Mouse (Mus musculus): ENCODE results near the gene Cdkn1c. TPM values are rescaled to one million over a fixed set of nuclear protein-coding genes. Genes with fewer than 3 reads are reported as not detected.

The Cdkn1c gene
- polyA plus RNA-seq, 1 experiment from 2014 or later: 173 TPM

GRCm38 (mm10) chr7:143501643-143502417, 41.0 kb upstream of the Cdkn1c start:
- Histone ChIP-seq H3K4me2 (ENCODE audit: low read depth, low read length) (peak overlapping the region; percentile 62), H3K27ac (ENCODE audit: low read length) (no peak overlapping the region), H3K27me3 (ENCODE audit: control insufficient read depth, insufficient read depth, low read depth, low read length) (peaks cover 48% of the 10 kb centered on the region), H3K4me1 (ENCODE audit: control insufficient read depth, low read depth, low read length) (no peaks in the 10 kb centered on the region; the same call in none of the 2 replicates), H3K36me3 (ENCODE audit: control insufficient read depth, insufficient read depth) (no peaks in the 10 kb centered on the region), H3K9ac (ENCODE audit: low read depth, low read length) (peak overlapping the region; percentile 4; the same call in 1 of the 2 replicates), H3K9me3 (replicated peaks; ENCODE audit: control insufficient read depth, low read length) (no peaks in the 10 kb centered on the region), H3K4me3 (ENCODE audit: low read depth, low read length) (peak overlapping the region; percentile 55)
- 5% methylated on average over 55 of the region's 55 CpGs for WGBS (ENCODE audit: insufficient replicate concordance)
- no peak for ATAC-seq (ENCODE audit: low read depth)

DNA sequence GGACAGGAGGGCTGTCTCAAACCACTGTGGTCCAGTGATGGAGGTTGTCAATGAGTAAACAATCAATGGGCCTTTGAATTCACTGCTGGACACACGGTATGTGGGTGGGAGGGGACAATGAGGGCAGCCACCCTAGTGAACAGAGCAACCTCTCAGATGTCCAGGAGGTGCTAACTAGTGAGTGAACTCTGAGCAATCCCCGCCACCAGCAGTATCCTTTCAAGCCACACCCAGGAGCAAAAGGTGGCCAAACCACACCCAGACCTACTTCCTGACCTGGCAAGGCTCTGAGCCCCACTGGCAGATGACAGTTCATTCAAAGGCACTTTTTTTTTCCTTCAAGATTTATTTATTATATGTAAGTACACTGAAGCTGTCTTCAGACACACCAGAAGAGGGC, 40.1 kb upstream of the Cdkn1c start:
- Histone ChIP-seq H3K4me3 (ENCODE audit: low read depth, low read length) (no peak overlapping the region), H3K27ac (ENCODE audit: low read length) (no peak overlapping the region), H3K27me3 (ENCODE audit: control insufficient read depth, insufficient read depth, low read depth, low read length) (peaks cover 48% of the 10 kb centered on the region), H3K4me1 (ENCODE audit: control insufficient read depth, low read depth, low read length) (peaks cover 3% of the 10 kb centered on the region), H3K9me3 (replicated peaks; ENCODE audit: control insufficient read depth, low read length) (no peaks in the 10 kb centered on the region), H3K4me2 (ENCODE audit: low read depth, low read length) (no peak overlapping the region), H3K36me3 (ENCODE audit: control insufficient read depth, insufficient read depth) (no peaks in the 10 kb centered on the region), H3K9ac (ENCODE audit: low read depth, low read length) (no peak overlapping the region)
- 44% methylated on average over 2 of the region's 2 CpGs for WGBS (ENCODE audit: insufficient replicate concordance)
- ATAC-seq (ENCODE audit: low read depth): peak; percentile 64

GRCm38 (mm10) chr7:143498584-143498983, 37.7 kb upstream of the Cdkn1c start:
- no peak overlapping the region for H3K27ac ChIP-seq (ENCODE audit: low read length)
- no peaks in the 10 kb centered on the region for H3K36me3 ChIP-seq (ENCODE audit: control insufficient read depth, insufficient read depth)
- H3K27me3 ChIP-seq (ENCODE audit: control insufficient read depth, insufficient read depth, low read depth, low read length): peaks cover 32% of the 10 kb centered on the region
- H3K4me2 ChIP-seq (ENCODE audit: low read depth, low read length): no peak overlapping the region
- no peaks in the 10 kb centered on the region for H3K9me3 ChIP-seq (replicated peaks; ENCODE audit: control insufficient read depth, low read length)
- no peak for ATAC-seq (ENCODE audit: low read depth)
- H3K4me3 ChIP-seq (ENCODE audit: low read depth, low read length): no peak overlapping the region
- H3K4me1 ChIP-seq (ENCODE audit: control insufficient read depth, low read depth, low read length): peaks cover 10% of the 10 kb centered on the region
- WGBS (ENCODE audit: insufficient replicate concordance): 65% methylated on average over 4 of the region's 4 CpGs
- H3K9ac ChIP-seq (ENCODE audit: low read depth, low read length): no peak overlapping the region

DNA sequence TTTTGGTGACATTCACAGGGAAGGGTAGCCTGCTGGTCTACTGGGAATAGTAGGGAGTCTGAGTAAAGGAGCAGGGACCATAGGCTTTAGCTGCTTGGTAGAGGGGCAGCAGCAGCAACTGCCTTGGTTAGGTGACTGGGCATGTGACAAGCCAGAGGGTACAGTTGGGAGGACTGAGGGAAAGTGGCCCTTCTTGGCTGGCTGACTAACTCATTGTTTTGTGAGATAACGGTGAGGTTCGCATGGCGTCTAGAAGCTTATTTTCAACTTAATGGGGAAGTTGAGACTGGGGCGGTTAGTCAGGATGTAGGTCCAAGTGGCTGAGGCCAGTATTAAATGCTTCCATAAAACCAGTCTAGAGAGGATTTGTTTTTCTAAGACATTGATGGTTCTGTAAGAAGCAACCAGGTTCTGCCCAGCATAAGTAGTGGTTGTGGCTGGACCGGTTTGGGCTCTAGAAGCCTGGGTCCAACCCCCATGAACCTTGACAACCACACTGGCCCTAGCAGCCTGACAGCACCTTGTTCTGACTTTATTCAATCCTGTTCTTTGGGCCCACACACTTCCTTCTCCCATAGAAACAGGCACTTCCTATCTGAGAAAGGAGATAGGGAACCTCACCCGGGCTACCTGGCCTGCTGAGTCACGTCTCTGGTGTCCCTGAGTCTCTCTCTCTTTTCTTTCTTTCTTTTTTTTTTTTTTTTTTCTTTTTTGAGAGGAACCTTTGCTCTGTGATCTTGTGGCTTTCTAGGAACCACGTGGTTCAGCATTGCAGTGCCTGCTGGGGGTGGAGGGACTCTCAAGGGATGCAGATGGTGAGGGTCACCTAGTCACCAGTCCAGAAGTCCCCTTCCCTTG, 34.5 kb upstream of the Cdkn1c start:
- 18% methylated on average over 8 of the region's 8 CpGs for WGBS (ENCODE audit: insufficient replicate concordance)

DNA sequence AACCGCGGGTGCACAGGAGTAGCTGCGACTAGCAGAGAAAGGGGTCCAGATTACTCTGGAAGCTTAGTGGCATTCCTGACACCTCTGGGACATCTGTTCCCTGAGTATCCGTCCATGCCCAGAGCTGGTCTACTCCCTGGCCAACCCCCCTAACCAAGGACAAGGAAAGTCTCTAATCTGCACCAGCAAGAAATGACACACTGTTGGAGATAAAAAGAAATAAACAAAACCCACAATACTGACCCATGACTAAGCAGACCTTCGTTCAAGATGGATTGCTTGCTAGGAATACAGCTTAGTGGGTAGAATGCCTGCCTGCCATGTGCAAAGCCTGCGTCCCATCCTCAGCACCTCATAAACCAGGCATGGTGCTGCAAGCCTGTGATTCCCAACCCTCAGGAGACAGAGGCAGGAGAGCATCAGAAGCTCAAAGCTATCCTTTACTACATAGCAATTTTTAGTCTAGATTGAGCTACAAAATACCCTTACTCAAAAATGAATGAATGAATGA, 32.8 kb upstream of the Cdkn1c start:
- H3K27me3 ChIP-seq (ENCODE audit: control insufficient read depth, insufficient read depth, low read depth, low read length): no peaks in the 10 kb centered on the region

More for the DNA sequence above, 34.5 kb upstream of the Cdkn1c start:
- Histone ChIP-seq H3K27ac (ENCODE audit: low read length) (no peak overlapping the region), H3K27me3 (ENCODE audit: control insufficient read depth, insufficient read depth, low read depth, low read length) (no peaks in the 10 kb centered on the region; the same call in 1 of the 2 replicates), H3K4me3 (ENCODE audit: low read depth, low read length) (no peak overlapping the region), H3K4me2 (ENCODE audit: low read depth, low read length) (no peak overlapping the region), H3K4me1 (ENCODE audit: control insufficient read depth, low read depth, low read length) (peaks cover 10% of the 10 kb centered on the region), H3K9me3 (replicated peaks; ENCODE audit: control insufficient read depth, low read length) (no peaks in the 10 kb centered on the region), H3K9ac (ENCODE audit: low read depth, low read length) (no peak overlapping the region), H3K36me3 (ENCODE audit: control insufficient read depth, insufficient read depth) (no peaks in the 10 kb centered on the region)
- ATAC-seq (ENCODE audit: low read depth): no peak

DNA sequence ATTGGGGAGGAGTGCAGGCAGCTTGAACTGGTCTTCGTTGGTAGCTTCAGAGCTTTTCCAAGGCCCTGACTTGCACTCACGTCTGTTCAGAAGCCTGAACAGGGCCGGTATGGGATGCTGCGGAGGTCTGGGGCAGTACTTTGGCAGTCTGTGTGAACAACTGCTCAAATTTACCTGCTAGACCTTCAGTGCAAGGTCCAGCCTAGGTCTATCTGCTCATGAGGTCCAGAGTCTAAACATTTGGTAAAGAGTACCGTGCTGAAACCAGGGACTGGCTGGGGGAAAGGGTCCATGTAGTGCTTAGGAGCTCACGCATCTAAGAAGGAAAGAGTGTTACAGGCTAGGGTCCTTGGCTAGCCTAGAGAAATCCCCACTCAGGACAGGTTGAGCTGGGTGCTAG, 28.9 kb upstream of the Cdkn1c start:
- no peaks in the 10 kb centered on the region for H3K36me3 ChIP-seq (ENCODE audit: control insufficient read depth, insufficient read depth)
- H3K4me1 ChIP-seq (ENCODE audit: control insufficient read depth, low read depth, low read length): no peaks in the 10 kb centered on the region
- H3K9ac ChIP-seq (ENCODE audit: low read depth, low read length): no peak overlapping the region
- H3K27ac ChIP-seq (ENCODE audit: low read length): no peak overlapping the region
- peak; percentile 83 for ATAC-seq (ENCODE audit: low read depth)
- no peaks in the 10 kb centered on the region for H3K9me3 ChIP-seq (replicated peaks; ENCODE audit: control insufficient read depth, low read length)
- no peak overlapping the region for H3K4me3 ChIP-seq (ENCODE audit: low read depth, low read length)
- H3K4me2 ChIP-seq (ENCODE audit: low read depth, low read length): no peak overlapping the region
- 46% methylated on average over 6 of the region's 6 CpGs for WGBS (ENCODE audit: insufficient replicate concordance)
- no peaks in the 10 kb centered on the region for H3K27me3 ChIP-seq (ENCODE audit: control insufficient read depth, insufficient read depth, low read depth, low read length)

More for the DNA sequence above, 32.8 kb upstream of the Cdkn1c start:
- Histone ChIP-seq H3K36me3 (ENCODE audit: control insufficient read depth, insufficient read depth) (no peaks in the 10 kb centered on the region), H3K9me3 (replicated peaks; ENCODE audit: control insufficient read depth, low read length) (no peaks in the 10 kb centered on the region), H3K4me2 (ENCODE audit: low read depth, low read length) (no peak overlapping the region), H3K4me1 (ENCODE audit: control insufficient read depth, low read depth, low read length) (peaks cover 10% of the 10 kb centered on the region), H3K9ac (ENCODE audit: low read depth, low read length) (no peak overlapping the region), H3K27ac (ENCODE audit: low read length) (no peak overlapping the region), H3K4me3 (ENCODE audit: low read depth, low read length) (no peak overlapping the region)
- no peak for ATAC-seq (ENCODE audit: low read depth)
- 58% methylated on average over 6 of the region's 6 CpGs for WGBS (ENCODE audit: insufficient replicate concordance)

DNA sequence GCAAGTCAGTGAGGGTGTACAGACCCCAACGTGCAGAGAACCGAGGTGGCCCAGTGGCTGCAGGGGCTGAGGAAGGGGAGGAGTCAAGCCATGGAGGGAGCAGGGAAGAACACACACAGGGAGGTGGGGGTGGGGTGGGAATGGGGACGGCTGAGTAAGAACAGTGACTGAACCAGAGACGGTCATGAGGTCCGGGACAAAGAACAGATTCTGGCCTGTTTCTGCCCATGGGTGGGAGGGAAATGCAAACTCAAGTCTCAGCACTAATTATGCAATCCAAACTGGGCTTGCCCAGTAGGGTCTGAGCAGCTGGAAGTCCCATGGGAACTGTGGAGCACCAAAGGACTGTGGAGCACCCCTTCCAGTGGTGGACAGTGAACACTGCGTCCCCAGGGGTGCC, 21.7 kb upstream of the Cdkn1c start:
- no peak overlapping the region for H3K27ac ChIP-seq (ENCODE audit: low read length)
- no peaks in the 10 kb centered on the region for H3K9me3 ChIP-seq (replicated peaks; ENCODE audit: control insufficient read depth, low read length)
- H3K4me1 ChIP-seq (ENCODE audit: control insufficient read depth, low read depth, low read length): no peaks in the 10 kb centered on the region
- ATAC-seq (ENCODE audit: low read depth): peak; percentile 67
- no peaks in the 10 kb centered on the region; the same call in 1 of the 2 replicates for H3K27me3 ChIP-seq (ENCODE audit: control insufficient read depth, insufficient read depth, low read depth, low read length)
- no peak overlapping the region for H3K4me3 ChIP-seq (ENCODE audit: low read depth, low read length)
- H3K4me2 ChIP-seq (ENCODE audit: low read depth, low read length): no peak overlapping the region
- no peak overlapping the region for H3K9ac ChIP-seq (ENCODE audit: low read depth, low read length)
- WGBS (ENCODE audit: insufficient replicate concordance): 20% methylated on average over 6 of the region's 6 CpGs
- H3K36me3 ChIP-seq (ENCODE audit: control insufficient read depth, insufficient read depth): no peaks in the 10 kb centered on the region

- WGBS (ENCODE audit: insufficient replicate concordance): 35% methylated on average over 5 of the region's 5 CpGs
- Histone ChIP-seq H3K36me3 (ENCODE audit: control insufficient read depth, insufficient read depth) (no peaks in the 10 kb centered on the region), H3K9me3 (replicated peaks; ENCODE audit: control insufficient read depth, low read length) (no peaks in the 10 kb centered on the region), H3K4me3 (ENCODE audit: low read depth, low read length) (no peak overlapping the region), H3K4me2 (ENCODE audit: low read depth, low read length) (no peak overlapping the region), H3K9ac (ENCODE audit: low read depth, low read length) (no peak overlapping the region), H3K27me3 (ENCODE audit: control insufficient read depth, insufficient read depth, low read depth, low read length) (no peaks in the 10 kb centered on the region; the same call in 1 of the 2 replicates), H3K4me1 (ENCODE audit: control insufficient read depth, low read depth, low read length) (no peaks in the 10 kb centered on the region), H3K27ac (ENCODE audit: low read length) (no peak overlapping the region)
- ATAC-seq (ENCODE audit: low read depth): no peak
Observed at GRCm38 (mm10) chr7:143481806-143482387, 21.0 kb upstream of the Cdkn1c start.

Data from liver, embryonic 16.5 days (tissue).